Mouse (Mus musculus) right cerebral cortex, postnatal 36 days (tissue): ENCODE data around the gene Jmjd6.

Experiments
- DNase-seq, 2 experiments: peaks; one replicate each; pipeline ENCODE4 v3.0.0; 2022; ENCODE audit warnings: low spot score in 2 of 2, mixed read lengths in 1 of 2

Jmjd6 gene

GRCm38 (mm10) chr11:116843261-116844233 is at the start of gene Jmjd6, which contains the start of gene Mettl23:
Gene Jmjd6 (minus strand): TSS chr11:116843449.
Gene Mettl23 (plus strand): TSS chr11:116843278.
- DNase-seq: peak; percentile 97

DNA sequence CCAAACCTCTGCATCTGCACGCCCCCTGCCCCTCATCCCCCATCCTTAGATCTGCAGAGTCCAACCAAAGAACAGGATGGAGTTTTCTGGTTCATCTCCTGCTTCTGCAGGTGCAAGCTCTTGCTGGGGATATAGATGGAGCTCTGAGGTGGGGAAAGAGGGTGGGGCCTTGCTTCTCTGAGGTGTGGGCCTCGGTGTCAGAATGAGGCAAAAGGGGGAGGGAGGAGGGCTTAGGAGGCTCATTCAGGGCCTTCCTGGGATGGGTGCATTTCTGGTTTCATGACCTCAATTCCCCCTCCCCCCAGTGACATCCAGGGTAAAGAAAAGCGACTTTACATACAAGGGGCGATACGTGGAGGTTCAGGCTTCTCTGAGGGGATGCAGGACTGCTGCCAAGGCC is 43.9 kb upstream of the Jmjd6 start:
- no peak for DNase-seq

DNA sequence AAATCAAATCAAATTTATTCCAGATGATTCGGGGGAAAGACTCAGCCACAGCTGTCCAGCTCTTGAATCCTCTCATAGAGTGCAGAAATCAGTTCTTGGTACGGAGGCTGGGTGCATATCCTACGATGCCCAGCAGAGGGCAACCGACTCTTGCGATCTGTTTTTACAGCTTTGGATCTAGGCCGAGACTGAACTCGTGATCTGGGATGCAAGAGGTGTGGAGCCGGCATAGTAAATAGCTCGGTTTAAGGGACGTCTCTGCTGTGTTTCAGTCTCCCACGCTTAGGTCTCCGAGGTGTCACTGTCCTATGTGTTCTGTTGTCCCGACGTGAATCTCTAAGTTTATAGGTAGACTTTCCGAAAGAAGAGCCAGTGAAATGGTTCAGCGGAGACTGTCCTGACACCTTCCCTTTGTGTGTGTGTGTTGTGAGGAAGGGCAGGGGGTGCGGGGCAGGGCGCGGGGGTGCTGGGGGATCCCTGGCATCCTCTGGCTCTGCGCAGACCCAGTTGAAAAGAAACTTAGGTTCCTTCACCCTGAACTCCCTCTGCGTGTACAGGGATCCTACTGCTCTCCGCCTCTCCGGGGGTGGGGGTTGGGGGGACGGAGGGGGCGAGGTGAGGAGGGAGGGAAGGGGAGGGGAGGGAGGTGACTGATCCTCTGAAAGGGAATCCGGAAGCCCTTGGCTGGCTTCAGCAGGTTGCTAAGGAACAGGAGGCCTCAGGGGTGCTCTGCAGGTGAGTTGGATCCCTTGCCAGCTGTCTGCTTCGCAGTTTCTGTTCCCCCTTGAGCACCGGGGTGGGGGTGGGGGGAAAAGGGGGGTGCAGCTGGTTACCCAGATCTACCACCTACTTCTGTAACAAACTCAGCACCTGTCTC is 42.3 kb upstream of the Jmjd6 start:
- peak; percentile 63 to 74 for DNase-seq

- DNase-seq: no peak
Measured at GRCm38 (mm10) chr11:116884061-116884460, 40.8 kb upstream of the Jmjd6 start.

DNA sequence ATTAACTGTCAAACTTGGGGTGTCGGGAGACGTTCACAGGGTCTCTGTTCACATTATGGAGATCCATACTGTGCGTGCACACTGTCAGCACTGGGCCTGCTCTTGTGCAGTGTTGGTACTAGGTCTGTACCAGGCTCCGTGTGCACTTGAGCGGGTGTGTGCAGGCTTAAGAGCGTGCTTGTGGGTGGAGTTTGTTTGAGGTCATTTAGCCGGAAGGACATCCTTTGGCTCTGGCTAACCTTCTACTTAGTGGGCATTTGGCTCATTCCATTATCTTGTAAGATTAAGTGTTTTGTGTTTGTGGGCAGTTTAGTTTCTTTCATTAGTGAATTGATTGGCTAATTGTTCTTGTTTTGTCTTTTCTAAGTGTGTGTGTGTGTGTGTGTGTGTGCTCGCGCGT is 39.2 kb upstream of the Jmjd6 start:
- DNase-seq: no peak

- peak in 1 of 2 experiments; percentile 32 for DNase-seq
Measured at GRCm38 (mm10) chr11:116881440-116881839, 38.2 kb upstream of the Jmjd6 start.

- DNase-seq: peak; percentile 26 to 30
Measured at GRCm38 (mm10) chr11:116880839-116881238, 37.6 kb upstream of the Jmjd6 start.

GRCm38 (mm10) chr11:116878454-116878853 is 35.2 kb upstream of the Jmjd6 start:
- DNase-seq: no peak

DNA sequence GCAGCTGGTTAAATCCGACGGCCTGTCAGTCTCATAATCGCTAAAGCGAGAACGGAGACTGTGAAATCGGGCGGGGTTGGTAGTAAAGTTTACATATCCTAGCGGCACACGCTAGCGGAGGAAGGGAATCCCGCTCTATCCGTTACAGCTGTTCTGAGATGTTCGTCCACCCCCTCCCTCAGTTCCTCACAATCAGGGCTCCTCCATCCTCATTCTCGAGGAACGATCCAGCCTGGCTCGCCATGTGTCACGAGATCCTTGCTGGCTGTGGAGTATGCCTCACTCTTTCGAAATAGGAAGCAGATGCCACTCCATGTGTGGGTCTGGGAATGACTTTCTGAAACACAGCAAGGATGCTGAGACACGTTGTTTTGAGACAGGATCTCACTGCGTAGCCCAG is 30.7 kb upstream of the Jmjd6 start:
- DNase-seq: peak; percentile 45 to 47

DNA sequence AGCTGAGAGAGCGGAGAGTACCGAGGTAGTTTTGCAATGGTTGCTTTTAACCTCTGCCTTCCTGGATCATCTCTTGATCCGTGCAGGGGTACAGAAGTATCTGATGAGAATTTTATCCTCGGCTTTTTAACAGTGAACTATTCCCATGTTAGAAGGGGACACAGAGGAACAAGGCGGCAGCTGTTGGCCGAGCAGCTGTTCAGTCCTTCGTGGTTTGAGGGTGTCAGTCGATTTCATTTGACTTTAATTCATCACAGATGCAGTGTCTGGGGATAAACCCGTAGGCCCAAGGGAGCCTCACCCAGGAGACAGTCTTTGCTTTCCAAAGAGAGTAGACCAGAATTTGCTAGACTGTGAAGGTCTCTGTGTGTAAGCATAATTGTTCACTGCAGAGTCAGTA is 28.3 kb upstream of the Jmjd6 start:
- DNase-seq: no peak

DNA sequence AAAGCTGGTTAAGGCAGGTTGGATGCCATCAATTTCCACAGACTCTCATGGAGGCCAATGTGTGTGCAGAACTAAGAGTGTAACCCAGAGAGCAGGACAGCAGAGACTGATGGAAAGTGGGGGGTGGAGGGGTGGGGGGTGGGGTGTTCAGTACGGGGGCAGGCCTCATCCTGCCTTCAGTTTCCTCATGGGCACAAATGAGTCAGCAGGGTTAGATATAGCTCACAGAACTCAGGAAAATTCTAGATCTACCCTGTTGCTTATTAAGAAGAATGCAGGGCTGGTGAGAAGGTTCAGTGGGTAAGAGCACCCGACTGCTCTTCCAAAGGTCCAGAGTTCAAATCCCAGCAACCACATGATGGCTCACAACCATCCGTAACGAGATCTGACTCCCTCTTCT is 26.4 kb upstream of the Jmjd6 start:
- no peak for DNase-seq

DNA sequence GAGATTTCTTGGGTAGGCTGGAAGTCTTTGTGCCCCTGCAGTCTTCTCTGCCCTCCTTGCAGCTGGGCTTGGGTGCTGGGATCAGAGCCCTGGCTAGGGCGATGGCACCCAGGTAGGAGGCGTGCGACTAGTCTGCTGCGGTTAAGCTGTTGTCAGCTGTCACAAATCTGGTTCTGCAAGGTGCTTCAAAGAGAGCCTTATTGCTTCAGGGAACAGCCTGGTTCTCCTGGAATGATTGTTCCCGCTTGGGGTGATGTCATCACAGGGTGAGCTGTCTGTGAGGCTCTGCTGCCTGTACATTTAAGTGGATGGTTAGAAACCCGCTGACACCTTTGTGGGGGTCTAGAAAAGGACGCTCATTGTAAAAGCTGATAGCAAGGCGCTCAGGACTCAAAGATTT is 26.0 kb upstream of the Jmjd6 start:
- no peak for DNase-seq

- no peak for DNase-seq
Measured at GRCm38 (mm10) chr11:116868129-116868528, 24.9 kb upstream of the Jmjd6 start.

- no peak for DNase-seq
Measured at GRCm38 (mm10) chr11:116865945-116866585, 22.8 kb upstream of the Jmjd6 start.

- DNase-seq: no peak
Measured at GRCm38 (mm10) chr11:116864444-116864843, 21.2 kb upstream of the Jmjd6 start.

DNA sequence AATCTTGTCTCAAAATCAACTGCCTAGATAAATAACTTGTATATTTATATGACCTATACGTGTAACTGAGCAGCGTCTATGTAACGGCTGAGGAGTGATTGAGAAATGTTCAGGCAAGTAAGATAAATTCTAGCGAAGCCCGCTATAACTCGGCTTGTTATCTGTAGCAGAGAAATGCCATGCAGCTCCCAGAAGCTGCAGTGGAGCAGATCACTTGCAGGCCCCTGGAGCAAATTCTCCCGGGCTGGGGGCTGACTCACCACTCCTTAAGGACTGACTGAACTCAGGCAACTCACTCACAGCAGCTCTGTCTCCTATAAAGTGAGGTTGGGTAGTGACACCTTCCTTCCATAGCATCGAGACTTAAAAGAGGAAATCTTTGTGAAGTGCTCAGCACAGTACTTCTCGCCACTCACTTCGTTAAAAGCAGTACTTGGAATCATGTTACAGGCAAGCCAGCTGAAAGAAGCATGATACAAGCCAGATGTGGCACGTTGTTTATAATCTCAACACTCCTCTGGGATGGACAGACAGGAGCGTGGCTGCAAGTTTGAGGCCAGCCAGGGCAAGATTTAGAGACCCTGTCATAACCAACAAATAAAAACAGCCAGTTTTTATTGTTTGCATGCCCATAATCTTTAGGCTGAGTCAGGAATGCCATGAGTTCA is 14.1 kb upstream of the Jmjd6 start:
- DNase-seq: no peak

DNA sequence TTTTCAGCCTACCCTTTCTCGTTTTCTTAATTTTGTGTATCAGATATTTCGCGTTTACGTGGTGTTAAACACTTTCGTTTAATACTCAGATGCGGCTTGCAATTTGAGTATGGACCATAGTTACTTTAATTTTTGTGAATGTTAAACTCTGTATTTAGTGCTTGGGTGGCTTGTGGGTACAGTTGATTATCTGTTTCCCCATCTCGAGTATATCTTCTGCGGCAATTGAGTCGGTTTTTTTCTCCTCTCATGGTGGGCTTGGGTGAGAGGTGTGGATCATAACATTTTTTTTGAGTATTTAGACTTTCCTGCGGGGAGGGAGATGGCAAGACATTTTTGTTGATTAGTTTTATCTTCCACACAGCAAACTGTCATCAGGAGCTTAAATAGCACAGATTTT is 11.0 kb upstream of the Jmjd6 start:
- DNase-seq: no peak

GRCm38 (mm10) chr11:116853512-116853928 is 10.3 kb upstream of the Jmjd6 start:
- DNase-seq: peak; percentile 97

DNA sequence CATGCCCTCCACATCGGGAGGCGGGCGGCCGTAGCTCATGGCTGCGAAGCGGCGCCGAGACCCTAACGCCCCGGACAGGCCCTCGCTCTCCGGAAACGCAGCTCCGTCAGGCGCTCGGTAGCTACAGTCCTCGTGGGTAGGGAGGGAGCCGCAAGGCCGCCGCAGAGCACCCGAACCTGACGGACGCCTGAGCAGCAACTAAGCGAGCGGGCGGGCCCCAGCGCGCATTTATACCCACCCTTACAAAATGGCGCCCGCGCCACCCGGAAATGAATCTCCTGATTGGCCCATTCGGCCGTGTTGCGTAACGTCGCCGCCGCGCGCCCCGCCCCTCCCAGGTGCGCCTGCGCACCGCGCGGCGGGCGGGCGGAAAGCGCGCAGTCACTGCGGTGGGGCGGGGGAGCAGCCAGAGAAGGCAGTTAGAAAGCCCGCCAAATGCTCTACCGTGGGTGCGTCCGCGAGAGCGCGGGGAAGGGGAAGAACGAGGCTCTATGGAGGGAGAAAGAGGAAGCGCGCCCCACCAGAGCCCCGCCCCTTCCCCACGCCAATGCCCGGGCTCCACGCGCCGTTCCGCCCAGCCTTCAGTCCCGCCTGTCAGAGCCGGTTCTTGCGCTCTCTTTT is 9.8 kb upstream of the Jmjd6 start, which contains the start of gene Srsf2:
Gene Srsf2, minus strand, starts transcription at position 204 of the 621 bp plus-strand sequence.
- peak; percentile 94 to 95 for DNase-seq

DNA sequence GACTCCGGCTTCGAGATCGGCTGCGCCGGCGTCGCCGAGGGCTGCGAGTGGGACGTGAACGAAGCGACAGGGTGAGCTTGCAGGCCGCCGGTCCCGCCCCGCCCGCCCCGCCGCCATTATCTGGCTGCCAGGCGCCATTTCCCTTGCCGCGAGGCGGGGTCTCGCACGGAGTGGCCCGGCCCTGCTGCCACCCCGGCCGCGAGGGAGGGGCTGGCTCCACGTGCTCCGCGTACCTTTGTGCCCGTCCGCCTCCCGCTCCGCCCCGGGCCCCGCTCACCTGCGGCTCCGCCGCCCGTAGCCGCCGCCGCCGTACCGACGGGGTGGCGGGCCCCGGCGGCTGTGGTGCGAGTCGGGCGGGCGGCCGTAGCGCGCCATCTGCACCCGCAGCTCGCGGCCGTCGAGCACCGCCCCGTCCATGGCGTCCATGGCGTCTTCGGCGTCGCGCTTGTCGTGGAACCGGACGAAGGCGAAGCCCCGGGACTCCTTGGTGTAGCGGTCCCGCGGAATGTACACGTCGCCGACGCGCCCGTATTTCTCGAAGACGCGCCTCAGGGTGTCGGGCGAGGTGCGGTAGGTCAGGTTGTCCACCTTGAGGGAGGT is 9.1 kb upstream of the Jmjd6 start, which contains the start of gene Mfsd11:
Gene Mfsd11, plus strand, starts transcription at position 150 of the 600 bp plus-strand sequence.
- DNase-seq: peak; percentile 57 to 74
